Mouse (Mus musculus) liver, postnatal 0 days (tissue): Measurements from ENCODE around the gene Rab11a.

ENCODE experiments used
- CTCF ChIP-seq: sonication (generic); IDR thresholded peaks from 2 replicates; pipeline ENCODE4 v1.5.1; 2016; ENCODE audit warnings: antibody characterized with exemption, low read depth
- EP300 ChIP-seq: IDR thresholded peaks from 2 replicates; pipeline ENCODE4 v1.6.1; 2016; ENCODE audit warnings: antibody characterized with exemption, low read depth, mild to moderate bottlenecking

DNA sequence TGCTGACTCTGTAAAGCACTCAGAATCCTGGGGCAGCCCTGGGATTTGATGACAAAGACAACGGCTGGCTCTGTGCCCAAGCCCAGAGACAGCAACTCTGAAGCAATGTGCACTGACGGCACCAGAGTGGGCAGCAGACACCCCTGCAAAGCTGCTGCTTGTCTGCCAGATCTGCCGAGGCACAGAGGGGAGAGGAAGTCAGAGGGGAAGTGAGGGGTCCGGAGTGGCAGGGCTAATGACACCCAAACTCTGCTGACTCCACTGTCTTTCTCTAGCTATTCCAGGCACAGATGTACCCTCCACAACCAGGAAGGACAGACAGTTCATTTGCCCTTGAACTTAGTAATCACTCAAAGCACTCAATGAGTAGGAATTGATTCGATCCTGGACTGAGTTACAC is 33.7 kb upstream of the Rab11a start:
- TF ChIP-seq CTCF, result no peak
- no peak for TF ChIP-seq EP300
